Comparison of ENCODE assay signal across 8 mouse cellular contexts in the genomic region with DNA sequence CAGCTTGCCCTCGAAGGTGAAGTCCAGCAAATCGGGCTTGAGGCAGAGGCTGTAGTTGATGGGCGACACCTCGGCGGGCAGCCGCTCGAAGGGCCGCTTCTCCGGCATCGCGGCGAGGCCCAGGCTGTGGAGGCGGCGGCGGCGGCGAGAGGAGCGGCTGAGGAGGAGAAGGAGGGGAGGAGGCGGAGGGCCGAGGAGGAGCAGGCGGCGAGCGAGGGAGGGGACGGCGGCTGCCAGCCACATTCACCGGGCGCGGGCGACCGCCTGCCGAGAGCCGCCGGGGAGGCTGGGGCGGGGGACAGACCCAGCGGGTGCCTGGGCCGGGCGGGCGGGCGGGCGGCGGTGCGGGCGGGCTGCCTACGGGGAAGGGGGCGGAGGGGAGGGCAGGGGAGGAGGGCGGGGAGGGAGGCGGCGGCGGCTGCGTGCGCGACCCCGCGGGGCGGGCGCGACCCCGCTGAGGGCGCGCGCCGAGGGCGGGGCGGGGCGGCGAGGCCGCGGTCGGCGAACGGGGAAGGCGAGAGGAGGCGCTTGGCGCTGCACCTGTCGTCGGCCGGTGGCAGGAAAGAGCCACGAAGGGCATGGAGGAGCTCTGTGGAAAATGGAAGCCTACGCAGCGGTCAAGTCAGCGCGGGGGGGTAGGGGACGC. TPM values are rescaled to one million over a fixed set of nuclear protein-coding genes. Genes with fewer than 3 reads are reported as not detected.
A peak's percentile ranks its signal among the peaks of the same experiment; 100 is the strongest.
DNase-seq lines count a peak whose midpoint lies in the region; ATAC-seq and TF ChIP-seq lines count a peak whose summit lies in the region.

A gene (minus strand): TSS at position 423 of the 646 bp plus-strand sequence.

- no peaks in the 10 kb centered on the region for H3K27me3 ChIP-seq in hindbrain, postnatal 0 days (ENCODE audit: insufficient read depth, low read length)

- peak within 1 kb of the TSS; percentile 69 for H3K4me2 ChIP-seq in hindbrain, postnatal 0 days (ENCODE audit: low read depth, low read length)

- 3% methylated on average over 47 of the region's 83 CpGs for WGBS in hindbrain, postnatal 0 days

- H3K9ac ChIP-seq in hindbrain, postnatal 0 days (replicated peaks; ENCODE audit: low read length): peak within 1 kb of the TSS; percentile 98

- peak; percentile 64 for DNase-seq in adipocyte (ENCODE audit: low spot score)
- peak; percentile 45 to 71 for DNase-seq in gastrocnemius, adult 8-10 months (ENCODE audit: low spot score in 2 of 2)
- DNase-seq in hindbrain, postnatal 0 days (ENCODE audit: low spot score): peak; percentile 90
- peak; percentile 39 to 87 for DNase-seq in left cerebral cortex, postnatal 10 days (ENCODE audit: extremely low spot score in 1 of 2, low spot score in 2 of 2)
- DNase-seq in right cerebral cortex, postnatal 10 days (ENCODE audit: low spot score in 2 of 2): peak; percentile 75 to 81
- peak; percentile 72 for DNase-seq in urinary bladder, postnatal 25 days (ENCODE audit: low spot score)

- peak within 1 kb of the TSS; percentile 90 for H3K4me3 ChIP-seq in hindbrain, postnatal 0 days (ENCODE audit: low read length)

- ATAC-seq in common myeloid progenitor, adult 5-6 weeks (replicated peaks; ENCODE audit: low read depth, poor library complexity, severe bottlenecking): peak; percentile 62
- peak; percentile 78 for ATAC-seq in hindbrain, postnatal 0 days
- peak; percentile 72 for ATAC-seq in megakaryocyte progenitor cell, adult 5-6 weeks (replicated peaks; ENCODE audit: poor library complexity)

- H3K27ac ChIP-seq in hindbrain, postnatal 0 days: peak within 1 kb of the TSS; percentile 99

- intact Hi-C loops in left cerebral cortex, postnatal 10 days (cut with DNase I): loop anchor here (5.0 kb wide), 1 partner anchor 37 kb away; a partner anchor contains a TSS

- H3K36me3 ChIP-seq in hindbrain, postnatal 0 days (ENCODE audit: insufficient read depth, low read length): no peaks in the 10 kb centered on the region

- no peak for TF ChIP-seq CTCF in hindbrain, postnatal 0 days (IDR thresholded peaks at IDR 0.05; ENCODE audit: low read depth)

- H3K4me1 ChIP-seq in hindbrain, postnatal 0 days (ENCODE audit: insufficient read depth, low read length): peaks cover 13% of the 10 kb centered on the region

- H3K9me3 ChIP-seq in hindbrain, postnatal 0 days (ENCODE audit: low read length): no peaks in the 10 kb centered on the region

RNA-seq across cellular contexts. Expression of the gene that starts here (rescaled TPM):
- total RNA-seq in common myeloid progenitor, adult 5-6 weeks (2017): 24.8 and 30.6 TPM in 2 replicates
- 10 to 100 TPM; 59.5 to 73.9 (median 62.8) TPM for total RNA-seq in gastrocnemius, adult 8-10 months (2022)
- total RNA-seq in hindbrain, postnatal 0 days (2014; rRNA removed): 35.0 and 69.2 TPM in 2 replicates
- polyA plus RNA-seq in hindbrain, postnatal 0 days (2015; fragmentation: Nextera tagmentation; extraction: Ambion mirVana): 99.8 and 102 TPM in 2 replicates
- 100 to 1,000 TPM; 145 to 150 TPM for total RNA-seq in left cerebral cortex, postnatal 10 days (2021)
- 38.7 TPM in 2 replicates for total RNA-seq in megakaryocyte progenitor cell, adult 5-6 weeks (2015)
- total RNA-seq in megakaryocyte progenitor cell, adult 5-6 weeks (2017): 24.6 and 27.9 TPM in 2 replicates

Comparison
In these comparisons a context has a peak if more than half of its experiments do, and no peak if none do; other contexts are left out.
1. Peak in every context shown above with its lines: DNase-seq, ATAC-seq, H3K4me3 ChIP-seq and H3K27ac ChIP-seq.